In the genomic region with DNA sequence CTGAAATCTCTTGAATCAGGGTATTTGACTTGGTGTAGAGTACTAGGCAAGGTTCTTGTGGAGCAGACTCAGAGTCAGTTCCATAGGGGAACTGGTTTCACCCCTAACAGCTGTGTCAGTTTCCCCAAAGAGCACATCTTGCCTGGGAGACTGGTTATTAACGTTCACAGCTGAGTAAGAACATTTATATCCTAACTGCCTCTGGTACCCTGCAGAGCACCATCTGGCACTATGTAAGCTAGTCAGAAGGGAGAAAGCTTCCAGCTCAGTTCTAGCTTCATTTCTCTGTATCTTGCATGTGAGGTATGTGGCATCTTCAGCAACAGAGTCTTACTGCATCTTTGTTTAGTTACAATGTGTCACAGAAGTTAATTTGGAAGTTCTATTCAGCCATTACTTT, we compare ENCODE assay signal across 15 mouse cellular contexts. TPM values are rescaled to one million over a fixed set of nuclear protein-coding genes. Genes with fewer than 3 reads are reported as not detected.
DNase-seq lines count a peak whose midpoint lies in the region; ATAC-seq and TF ChIP-seq lines count a peak whose summit lies in the region.
"Had no signal": no experiment of that assay in that cellular context is flagged by ENCODE, and none has a peak within 500 bp of the region (broad histone marks: within the 10 kb centered on the region; RNA-seq: fewer than 3 reads in every experiment).

No protein-coding gene starts in this region.

- no peak for TF ChIP-seq CTCF in forebrain, postnatal 0 days (IDR thresholded peaks at IDR 0.05; ENCODE audit: low read depth)

- no peak overlapping the region for H3K4me2 ChIP-seq in forebrain, postnatal 0 days (ENCODE audit: low read depth)
- H3K4me2 ChIP-seq in midbrain, embryonic 13.5 days (replicated peaks): no peak overlapping the region
- no peak overlapping the region for H3K4me2 ChIP-seq in midbrain, embryonic 15.5 days

- ATAC-seq in forebrain, postnatal 0 days: peak; percentile 34; the same call in 1 of the 2 replicates
- peak; percentile 44; the same call in 1 of the 2 replicates for ATAC-seq in midbrain, embryonic 13.5 days
- ATAC-seq in midbrain, embryonic 15.5 days (replicated peaks): no peak
- ATAC-seq: activated CD4-positive, CD25-positive, alpha-beta regulatory T cell, adult 4 months had no signal

- H3K4me1 ChIP-seq in forebrain, postnatal 0 days (ENCODE audit: insufficient read depth): no peaks in the 10 kb centered on the region
- no peaks in the 10 kb centered on the region for H3K4me1 ChIP-seq in forebrain, embryonic 10.5 days
- 0 out of 2 replicates have a peak, but pooled peaks cover 2% of the 10 kb centered on the region for H3K4me1 ChIP-seq in midbrain, embryonic 13.5 days (replicated peaks)
- H3K4me1 ChIP-seq in midbrain, embryonic 15.5 days: no peaks in the 10 kb centered on the region

- H3K9ac ChIP-seq in forebrain, postnatal 0 days: no peak overlapping the region
- no peak overlapping the region for H3K9ac ChIP-seq in midbrain, embryonic 13.5 days (replicated peaks)
- H3K9ac ChIP-seq in midbrain, embryonic 15.5 days: no peak overlapping the region

- H3K27ac ChIP-seq in forebrain, postnatal 0 days (ENCODE audit: low read depth, low read length): no peak overlapping the region
- no peak overlapping the region for H3K27ac ChIP-seq in forebrain, embryonic 10.5 days
- no peak overlapping the region for H3K27ac ChIP-seq in midbrain, embryonic 13.5 days
- H3K27ac ChIP-seq in midbrain, embryonic 15.5 days: no peak overlapping the region

- H3K4me3 ChIP-seq in forebrain, postnatal 0 days (ENCODE audit: low read depth, low read length): no peak overlapping the region
- no peak overlapping the region for H3K4me3 ChIP-seq in forebrain, embryonic 10.5 days
- H3K4me3 ChIP-seq in midbrain, embryonic 13.5 days (replicated peaks): no peak overlapping the region
- H3K4me3 ChIP-seq in midbrain, embryonic 15.5 days: no peak overlapping the region

- WGBS in forebrain, postnatal 0 days: 50% methylated on average over 1 of the region's 1 CpGs
- WGBS in forebrain, embryonic 10.5 days: 73% methylated on average over 1 of the region's 1 CpGs
- 46% methylated on average over 1 of the region's 1 CpGs for WGBS in midbrain, embryonic 13.5 days
- 36% methylated on average over 1 of the region's 1 CpGs for WGBS in midbrain, embryonic 15.5 days

- H3K27me3 ChIP-seq in forebrain, postnatal 0 days (ENCODE audit: insufficient read depth, low read length): no peaks in the 10 kb centered on the region
- H3K27me3 ChIP-seq in forebrain, embryonic 10.5 days (ENCODE audit: poor library complexity, severe bottlenecking): no peaks in the 10 kb centered on the region
- no peaks in the 10 kb centered on the region for H3K27me3 ChIP-seq in midbrain, embryonic 13.5 days
- no peaks in the 10 kb centered on the region for H3K27me3 ChIP-seq in midbrain, embryonic 15.5 days (replicated peaks)

- no peak for DNase-seq in forebrain, postnatal 0 days
- no peak for DNase-seq in forebrain, embryonic 10.5 days (ENCODE audit: extremely low spot score, low spot score)
- DNase-seq in cerebellum, postnatal 25 days: peak; percentile 40 to 62
- peak; percentile 41 for DNase-seq in retina, embryonic 14.5 days (ENCODE audit: low spot score)
- DNase-seq in urinary bladder, postnatal 36 days (ENCODE audit: low spot score in 2 of 2): no peak
- DNase-seq: kidney, adult 18-20 months; liver; thymus, adult 18-20 months had no signal

- no peaks in the 10 kb centered on the region for H3K9me3 ChIP-seq in forebrain, postnatal 0 days (ENCODE audit: low read length)
- no peaks in the 10 kb centered on the region for H3K9me3 ChIP-seq in forebrain, embryonic 10.5 days
- H3K9me3 ChIP-seq in midbrain, embryonic 13.5 days: no peaks in the 10 kb centered on the region
- no peaks in the 10 kb centered on the region for H3K9me3 ChIP-seq in midbrain, embryonic 15.5 days

- H3K36me3 ChIP-seq in forebrain, postnatal 0 days (ENCODE audit: insufficient read depth): no peaks in the 10 kb centered on the region
- H3K36me3 ChIP-seq in forebrain, embryonic 10.5 days (replicated peaks): no peaks in the 10 kb centered on the region
- H3K36me3 ChIP-seq in midbrain, embryonic 13.5 days: no peaks in the 10 kb centered on the region
- no peaks in the 10 kb centered on the region for H3K36me3 ChIP-seq in midbrain, embryonic 15.5 days (replicated peaks)

RNA-seq across cellular contexts. Expression of gene Npffr2, which starts 53.9 kb away (rescaled TPM):
- total RNA-seq in forebrain, postnatal 0 days (2014; rRNA removed): 0.10 and 1.0 TPM in 2 replicates
- 0.09 and 0.12 TPM in 2 replicates for polyA plus RNA-seq in forebrain, postnatal 0 days (2015; fragmentation: Nextera tagmentation; extraction: Ambion mirVana)
- 0.43 and 0.45 TPM in 2 replicates for polyA plus RNA-seq in forebrain, embryonic 10.5 days (2016; fragmentation: Nextera tagmentation; extraction: Ambion mirVana)
- polyA plus RNA-seq in midbrain, embryonic 13.5 days (2015; fragmentation: Nextera tagmentation; extraction: Ambion mirVana): 0.09 and 0.12 TPM in 2 replicates
- 0.17 and 0.23 TPM in 2 replicates for polyA plus RNA-seq in midbrain, embryonic 15.5 days (2015; fragmentation: Nextera tagmentation; extraction: Ambion mirVana)
- total RNA-seq: gastrocnemius, postnatal 4 days had no signal
- polyA plus RNA-seq: activated CD4-positive, CD25-positive, alpha-beta regulatory T cell, adult 4 months; heart, embryonic 16.5 days; large intestine, adult 2 months; lung, embryonic 16.5 days had no signal

Comparison
In these comparisons a context has a peak if more than half of its experiments do, and no peak if none do; other contexts are left out.
1. DNase-seq: peak in cerebellum, postnatal 25 days (2 of 2) and retina, embryonic 14.5 days (single experiment); none in forebrain, postnatal 0 days (single experiment), forebrain, embryonic 10.5 days (single experiment) and urinary bladder, postnatal 36 days (0 of 2).